8 mouse cellular contexts compared by ENCODE assay signal in genomic region chr8:94874358-94874757, GRCm38 (mm10). TPM values are rescaled to one million over a fixed set of nuclear protein-coding genes. Genes with fewer than 3 reads are reported as not detected.
DNase-seq lines count a peak whose midpoint lies in the region; ATAC-seq and TF ChIP-seq lines count a peak whose summit lies in the region.

No protein-coding gene starts in this region.

- peak; percentile 78 to 91 for DNase-seq in adrenal gland, adult (ENCODE audit: inconsistent age in 2 of 2, low spot score in 1 of 2)
- DNase-seq in adrenal gland, adult 8-10 months: no peak
- peak; percentile 65 for DNase-seq in cerebellum, adult 9-10 months
- peak; percentile 59 to 66 for DNase-seq in frontal cortex, postnatal 25 days (ENCODE audit: low spot score in 2 of 2)
- peak; percentile 61 to 71 for DNase-seq in left cerebral cortex, adult 2 months (ENCODE audit: extremely low spot score in 1 of 2, low spot score in 2 of 2)
- DNase-seq in spleen, postnatal 14 days (ENCODE audit: low spot score in 2 of 2): peak; percentile 60 to 72

- no peaks in the 10 kb centered on the region for H3K9me3 ChIP-seq in hindbrain, embryonic 12.5 days (replicated peaks)

- H3K27ac ChIP-seq in hindbrain, embryonic 12.5 days: no peak overlapping the region
- no peak overlapping the region for H3K27ac ChIP-seq in left cerebral cortex, adult 2 months

- peaks cover 51% of the 10 kb centered on the region for H3K4me1 ChIP-seq in hindbrain, embryonic 12.5 days

- peaks cover 28% of the 10 kb centered on the region for H3K27me3 ChIP-seq in hindbrain, embryonic 12.5 days

- peak overlapping the region; percentile 59; the same call in 1 of the 2 replicates for H3K4me3 ChIP-seq in hindbrain, embryonic 12.5 days
- no peak overlapping the region for H3K4me3 ChIP-seq in left cerebral cortex, adult 2 months

- no peaks in the 10 kb centered on the region for H3K36me3 ChIP-seq in hindbrain, embryonic 12.5 days

- peak; percentile 97 for TF ChIP-seq CTCF in left cerebral cortex, adult 2 months (IDR thresholded peaks at IDR 0.05)

- H3K9ac ChIP-seq in hindbrain, embryonic 12.5 days: no peak overlapping the region

- intact Hi-C loops in left cerebral cortex, adult 2 months (cut with DNase I): loop anchor here (1.0 to 5.0 kb wide), 3 partner anchors 35 to 208 kb away; partner anchors contain the start of gene Katnb1

- WGBS in hindbrain, embryonic 12.5 days: 13% methylated on average over 6 of the region's 6 CpGs

- no peak for ATAC-seq in hindbrain, embryonic 12.5 days (ENCODE audit: low FRiP score)
- ATAC-seq in megakaryocyte progenitor cell, adult 5-6 weeks (replicated peaks; ENCODE audit: poor library complexity): peak; percentile 58

- peak overlapping the region; percentile 98 for H3K4me2 ChIP-seq in hindbrain, embryonic 12.5 days (replicated peaks)

RNA-seq across cellular contexts. Expression of gene Dok4, which starts 1.8 kb away (rescaled TPM):
- 10 to 100 TPM in 2 of 4 experiments, 1 to 10 TPM in 2; 6.5 to 13.8 (median 9.8) TPM for total RNA-seq in adrenal gland, adult 8-10 months (2022)
- 28.4 and 29.9 TPM in 2 replicates for polyA plus RNA-seq in hindbrain, embryonic 12.5 days (2016; fragmentation: Nextera tagmentation; extraction: Ambion mirVana)
- 10 to 100 TPM; 17.6 to 19.2 TPM for total RNA-seq in left cerebral cortex, adult 2 months (2021)
- total RNA-seq in megakaryocyte progenitor cell, adult 5-6 weeks (2015): 0.49 TPM in 1 of 2 replicates, not detected in the other
- total RNA-seq in megakaryocyte progenitor cell, adult 5-6 weeks (2017): 0.14 and 0.37 TPM in 2 replicates

RNA-seq across cellular contexts. Expression of gene Polr2c, which starts 17.1 kb away (rescaled TPM):
- 10 to 100 TPM; 55.9 to 91.6 (median 71.1) TPM for total RNA-seq in adrenal gland, adult 8-10 months (2022)
- polyA plus RNA-seq in hindbrain, embryonic 12.5 days (2016; fragmentation: Nextera tagmentation; extraction: Ambion mirVana): 120 and 129 TPM in 2 replicates
- total RNA-seq in left cerebral cortex, adult 2 months (2021): 10 to 100 TPM; 72.1 to 79.8 TPM
- 64.3 and 66.4 TPM in 2 replicates for total RNA-seq in megakaryocyte progenitor cell, adult 5-6 weeks (2015)
- total RNA-seq in megakaryocyte progenitor cell, adult 5-6 weeks (2017): 55.2 and 65.0 TPM in 2 replicates

RNA-seq across cellular contexts. Expression of gene Ciapin1, which starts 36.2 kb away (rescaled TPM):
- 10 to 100 TPM; 67.0 to 99.3 (median 78.5) TPM for total RNA-seq in adrenal gland, adult 8-10 months (2022)
- 169 and 178 TPM in 2 replicates for polyA plus RNA-seq in hindbrain, embryonic 12.5 days (2016; fragmentation: Nextera tagmentation; extraction: Ambion mirVana)
- total RNA-seq in left cerebral cortex, adult 2 months (2021): 10 to 100 TPM; 71.4 to 76.8 TPM
- total RNA-seq in megakaryocyte progenitor cell, adult 5-6 weeks (2015): 29.3 and 34.5 TPM in 2 replicates
- total RNA-seq in megakaryocyte progenitor cell, adult 5-6 weeks (2017): 49.1 and 58.0 TPM in 2 replicates

RNA-seq across cellular contexts. Expression of gene Coq9, which starts 36.2 kb away (rescaled TPM):
- 100 to 1,000 TPM; 145 to 165 (median 158) TPM for total RNA-seq in adrenal gland, adult 8-10 months (2022)
- polyA plus RNA-seq in hindbrain, embryonic 12.5 days (2016; fragmentation: Nextera tagmentation; extraction: Ambion mirVana): 52.6 and 55.3 TPM in 2 replicates
- 10 to 100 TPM; 84.5 to 89.1 TPM for total RNA-seq in left cerebral cortex, adult 2 months (2021)
- 30.4 and 36.1 TPM in 2 replicates for total RNA-seq in megakaryocyte progenitor cell, adult 5-6 weeks (2015)
- 54.2 and 57.8 TPM in 2 replicates for total RNA-seq in megakaryocyte progenitor cell, adult 5-6 weeks (2017)

RNA-seq across cellular contexts. Expression of gene Ccdc102a, which starts 43.5 kb away (rescaled TPM):
- total RNA-seq in adrenal gland, adult 8-10 months (2022): 10 to 100 TPM in 2 of 4 experiments, 1 to 10 TPM in 2; 6.9 to 11.1 (median 8.6) TPM
- polyA plus RNA-seq in hindbrain, embryonic 12.5 days (2016; fragmentation: Nextera tagmentation; extraction: Ambion mirVana): 30.8 and 30.9 TPM in 2 replicates
- 1 to 10 TPM; 1.6 to 2.0 TPM for total RNA-seq in left cerebral cortex, adult 2 months (2021)
- 0.25 and 0.32 TPM in 2 replicates for total RNA-seq in megakaryocyte progenitor cell, adult 5-6 weeks (2015)
- total RNA-seq in megakaryocyte progenitor cell, adult 5-6 weeks (2017): 1.2 and 1.3 TPM in 2 replicates

Comparison
In these comparisons a context has a peak if more than half of its experiments do, and no peak if none do; other contexts are left out.
1. RNA of gene Dok4, which starts 1.8 kb away (total RNA-seq): 17.6 to 19.2 TPM in left cerebral cortex, adult 2 months and 6.5 to 13.8 TPM in adrenal gland, adult 8-10 months; 0.14 to 0.49 TPM in megakaryocyte progenitor cell, adult 5-6 weeks; every median in the first group is over 4 times any median in the second.